Mouse (Mus musculus) lung, embryonic 14.5 days (tissue): ENCODE results near the gene Gramd2. TPM values are rescaled to one million over a fixed set of nuclear protein-coding genes. Genes with fewer than 3 reads are reported as not detected.
"Not testable (repeated sequence)": the region's sequence is repeated elsewhere in the genome, so short reads cannot be mapped to it uniquely, and the experiment has no call there.

ENCODE experiments used
- ATAC-seq: fragments of 200-750 bp; cut with Nextera tagmentation; 2 replicates; pipeline ENCODE4 v1.8.0; 2017; ENCODE audit warnings: mild to moderate bottlenecking, moderate TSS enrichment, moderate library complexity; ENCODE audit not compliant: insufficient read depth
- DNase-seq: peaks from one replicate; pipeline ENCODE4 v3.0.0-alpha.2; 2015
- H3K27ac ChIP-seq: fragments of 300-500 bp; sonication (generic); 2 replicates; pipeline ENCODE4 v1.5.1; 2014; ENCODE audit warnings: low read depth, mild to moderate bottlenecking, moderate library complexity
- H3K27me3 ChIP-seq: fragments of 300-500 bp; sonication (generic); 2 replicates; pipeline ENCODE4 v1.6.1; 2014; ENCODE audit warnings: low read length, control low read depth; ENCODE audit not compliant: insufficient read depth
- H3K36me3 ChIP-seq: fragments of 300-500 bp; sonication (generic); 2 replicates; pipeline ENCODE4 v1.6.1; 2014; ENCODE audit warnings: control low read depth; ENCODE audit not compliant: insufficient read depth
- H3K4me1 ChIP-seq: fragments of 300-500 bp; sonication (generic); 2 replicates; pipeline ENCODE4 v1.6.1; 2014; ENCODE audit warnings: antibody characterized with exemption, control low read depth; ENCODE audit not compliant: insufficient read depth
- H3K4me2 ChIP-seq: fragments of 300-500 bp; sonication (generic); 2 replicates; pipeline ENCODE4 v1.6.1; 2014; ENCODE audit warnings: mild to moderate bottlenecking
- H3K4me3 ChIP-seq: fragments of 300-500 bp; sonication (generic); 2 replicates; pipeline ENCODE4 v1.5.1; 2014; ENCODE audit warnings: low read depth, low read length
- H3K9ac ChIP-seq: fragments of 300-500 bp; sonication (generic); 2 replicates; pipeline ENCODE4 v1.6.1; 2014
- H3K9me3 ChIP-seq: fragments of 300-500 bp; sonication (generic); 2 replicates; pipeline ENCODE4 v1.6.1; 2016; ENCODE audit warnings: low read depth, low read length, control low read depth
- CTCF ChIP-seq: IDR thresholded peaks from 2 replicates; pipeline ENCODE4 v1.5.1; 2016; ENCODE audit warnings: antibody characterized with exemption, low read depth
- WGBS: fragments of 180-500 bp; shearing (Covaris S2); extraction: QIAGEN DNeasy Blood & Tissue Kit; methylation state at CpG from one replicate; pipeline ENCODE4 v1.1.7; 2014; 5-methylcytosine and 5-hydroxymethylcytosine counted together
- polyA plus RNA-seq: library from polyadenylated mRNA; unstranded; fragments of >200 nt; fragmentation: Nextera tagmentation; extraction: Ambion mirVana; gene quantifications from 2 replicates; pipeline ENCODE4 v1.2.1, GENCODE M21; 2014

Gramd2 gene
- polyA plus RNA-seq, 1 experiment from 2014 or later = 3.1 TPM

DNA sequence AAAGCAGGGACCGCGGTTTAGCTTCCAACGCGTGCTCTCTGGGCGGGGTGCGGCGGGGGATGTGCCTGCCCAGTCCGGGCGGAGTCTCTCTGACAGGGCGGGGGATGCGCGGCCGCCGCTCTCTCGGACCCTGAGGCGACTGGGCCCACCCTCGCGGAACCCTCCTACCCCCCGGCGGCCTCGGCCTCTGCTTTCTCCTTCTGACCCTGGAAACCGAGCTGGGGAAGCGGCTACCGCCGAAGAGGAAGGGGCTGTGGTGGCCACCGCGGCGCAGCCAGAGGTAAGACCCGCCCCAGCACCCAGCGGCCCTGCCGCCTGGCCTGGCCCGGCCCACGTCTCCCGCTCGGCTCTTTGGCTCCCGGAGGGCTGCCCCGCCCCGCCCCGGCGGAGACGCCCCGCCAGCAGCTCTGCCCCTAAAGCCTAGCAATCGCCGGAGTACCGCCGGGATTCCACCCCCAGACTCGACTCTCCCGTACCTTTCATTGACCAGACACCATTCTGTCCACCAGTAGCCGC lies 71.2 kb downstream of the Gramd2 start:
- no peak for TF ChIP-seq CTCF
- Histone ChIP-seq H3K9ac (peak overlapping the region; percentile 86), H3K4me3 (peak overlapping the region; percentile 80), H3K4me1 (peaks cover 9% of the 10 kb centered on the region; the same call in 1 of the 2 replicates), H3K27ac (peak overlapping the region; percentile 94), H3K9me3 (no peaks in the 10 kb centered on the region), H3K36me3 (no peaks in the 10 kb centered on the region), H3K4me2 (peak overlapping the region; percentile 82), H3K27me3 (no peaks in the 10 kb centered on the region)
- DNase-seq (peak; percentile 88), ATAC-seq (peak; percentile 96)
- under 1% methylated on average over 48 of the region's 49 CpGs for WGBS

DNA sequence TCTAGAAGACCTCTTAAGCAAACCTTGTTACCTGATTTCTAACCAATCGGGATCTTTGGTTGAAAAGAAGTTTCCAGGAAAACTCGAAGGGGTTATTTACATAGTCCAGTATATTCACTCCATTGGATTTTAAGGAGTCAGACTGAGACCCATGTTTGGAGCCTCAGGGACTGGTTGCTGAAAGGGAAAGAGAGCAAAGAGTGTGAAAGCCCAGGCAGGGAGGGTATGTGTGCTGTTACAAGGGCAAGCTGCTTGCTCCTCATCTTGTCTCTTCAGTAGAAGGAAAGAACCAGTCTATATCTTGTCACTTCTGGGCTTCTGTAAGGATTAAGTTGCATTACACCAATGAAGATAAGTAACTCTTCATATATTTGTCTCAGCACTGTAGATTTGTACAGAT lies 72.0 kb downstream of the Gramd2 start:
- Histone ChIP-seq H3K9ac (peak overlapping the region; percentile 86), H3K4me3 (peak overlapping the region; percentile 80), H3K27ac (0 out of 2 replicates have a peak overlapping the region, but pooled peaks have one; percentile 12), H3K4me2 (peak overlapping the region; percentile 82), H3K9me3 (no peaks in the 10 kb centered on the region), H3K27me3 (no peaks in the 10 kb centered on the region), H3K36me3 (no peaks in the 10 kb centered on the region), H3K4me1 (peaks cover 9% of the 10 kb centered on the region; the same call in 1 of the 2 replicates)
- ATAC-seq (no peak), DNase-seq (peak; percentile 49)
- no peak for TF ChIP-seq CTCF
- 5% methylated on average over 2 of the region's 2 CpGs for WGBS

DNA sequence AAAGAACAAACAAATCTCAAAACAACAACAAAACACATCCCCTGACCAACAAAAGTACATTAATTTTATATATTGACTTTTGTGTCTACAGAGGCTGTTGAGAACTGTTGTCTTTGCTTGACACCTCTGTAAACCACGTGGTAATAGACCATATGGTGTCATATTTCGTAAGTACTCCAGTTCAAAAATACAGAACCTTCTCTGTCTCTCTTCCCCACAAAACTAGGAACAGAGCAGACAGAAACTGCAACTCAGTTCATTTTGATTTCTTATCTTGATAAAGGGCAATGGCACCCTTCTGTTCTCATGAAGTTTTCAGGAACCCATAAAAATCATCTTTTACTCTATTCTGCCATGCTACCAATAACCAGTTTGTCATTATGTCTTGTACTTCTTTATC lies 75.3 kb downstream of the Gramd2 start:
- H3K27ac ChIP-seq = no peak overlapping the region
- no peaks in the 10 kb centered on the region for H3K9me3 ChIP-seq
- H3K36me3 ChIP-seq = no peaks in the 10 kb centered on the region
- no peaks in the 10 kb centered on the region for H3K27me3 ChIP-seq
- no peak overlapping the region for H3K9ac ChIP-seq
- ATAC-seq = no peak
- 50% methylated on average over 2 of the region's 2 CpGs for WGBS
- no peak overlapping the region for H3K4me2 ChIP-seq
- no peak for DNase-seq
- no peak overlapping the region for H3K4me3 ChIP-seq
- no peak for TF ChIP-seq CTCF
- H3K4me1 ChIP-seq = peaks cover 3% of the 10 kb centered on the region; the same call in 1 of the 2 replicates

DNA sequence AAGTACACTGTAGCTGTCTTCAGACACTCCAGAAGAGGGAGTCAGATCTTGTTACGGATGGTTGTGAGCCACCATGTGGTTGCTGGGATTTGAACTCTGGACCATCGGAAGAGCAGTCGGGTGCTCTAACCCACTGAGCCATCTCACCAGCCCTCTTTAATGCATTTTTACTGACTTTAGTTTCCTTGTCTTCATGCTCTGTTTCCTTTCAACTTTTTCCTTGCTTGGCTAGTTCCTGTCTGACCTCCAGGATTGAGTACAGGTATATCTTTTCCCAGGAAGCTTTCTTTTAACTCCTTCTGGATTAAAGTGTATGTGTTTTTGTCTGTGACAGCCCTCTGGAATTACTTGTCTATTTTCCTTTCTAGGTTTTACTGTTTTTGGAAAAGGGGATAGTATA lies 77.1 kb downstream of the Gramd2 start:
- not testable (repeated sequence) for DNase-seq, H3K9ac ChIP-seq, H3K9me3 ChIP-seq, H3K27me3 ChIP-seq, H3K36me3 ChIP-seq, H3K4me3 ChIP-seq, ATAC-seq, H3K27ac ChIP-seq, H3K4me2 ChIP-seq, H3K4me1 ChIP-seq
- 88% methylated on average over 2 of the region's 3 CpGs for WGBS

DNA sequence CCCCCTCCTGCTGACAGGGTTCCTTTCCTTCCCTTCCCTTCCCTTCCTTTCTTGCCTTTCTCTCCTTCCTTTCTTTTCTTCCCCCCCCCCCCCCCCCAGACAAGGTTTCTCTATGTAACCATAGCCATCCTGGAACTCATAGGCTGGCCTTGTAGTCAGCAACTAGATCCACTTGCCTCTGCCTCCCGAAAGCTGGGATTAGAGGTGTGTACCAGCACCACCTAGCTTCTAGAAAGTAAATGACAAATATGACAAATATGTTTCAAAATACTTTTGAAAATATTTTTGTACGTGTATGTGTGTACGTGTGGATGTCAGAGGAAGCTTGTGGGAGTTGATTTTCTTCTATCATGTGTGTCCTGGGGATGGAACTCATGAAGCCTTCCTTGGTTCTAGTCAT lies 80.6 kb downstream of the Gramd2 start:
- no peak overlapping the region for H3K27ac ChIP-seq
- TF ChIP-seq CTCF = no peak; the same call in 1 of the 2 replicates
- ATAC-seq = no peak
- no peak overlapping the region for H3K4me2 ChIP-seq
- H3K4me1 ChIP-seq = no peaks in the 10 kb centered on the region
- no peak overlapping the region for H3K4me3 ChIP-seq
- no peaks in the 10 kb centered on the region for H3K9me3 ChIP-seq
- 60% methylated on average over 3 of the region's 3 CpGs for WGBS
- no peaks in the 10 kb centered on the region for H3K27me3 ChIP-seq
- no peaks in the 10 kb centered on the region for H3K36me3 ChIP-seq
- H3K9ac ChIP-seq = no peak overlapping the region
- no peak for DNase-seq

DNA sequence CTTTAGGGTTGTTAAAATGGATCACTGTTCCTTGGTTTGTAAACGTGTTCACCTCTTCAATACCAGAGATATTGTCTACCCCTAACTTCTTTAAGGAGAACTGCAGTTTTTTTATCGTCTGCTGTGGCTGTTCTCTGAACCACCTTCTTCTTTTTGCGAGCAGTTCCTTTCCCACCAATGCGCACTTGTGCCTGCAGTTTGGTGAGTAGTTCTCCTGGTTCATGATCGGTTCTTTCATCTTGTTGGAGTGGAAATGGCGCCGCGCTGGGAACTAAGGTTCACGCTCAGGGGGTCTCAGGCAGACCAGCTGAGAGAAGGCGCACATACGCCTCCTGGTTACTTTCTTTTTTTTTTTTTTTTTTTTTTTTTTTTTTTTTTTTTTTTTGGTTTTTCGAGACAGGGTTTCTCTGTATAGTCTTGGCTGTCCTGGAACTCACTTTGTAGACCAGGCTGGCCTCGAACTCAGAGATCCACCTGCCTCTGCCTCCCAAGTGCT lies 87.1 kb downstream of the Gramd2 start:
- not testable (repeated sequence) for H3K4me3 ChIP-seq, ATAC-seq

More for the DNA sequence above, 87.1 kb downstream of the Gramd2 start:
- H3K9ac ChIP-seq, H3K9me3 ChIP-seq, H3K4me2 ChIP-seq, H3K27me3 ChIP-seq, DNase-seq, H3K36me3 ChIP-seq, H3K4me1 ChIP-seq, H3K27ac ChIP-seq: not testable (repeated sequence)
- 88% methylated on average over 12 of the region's 13 CpGs for WGBS

Other genes with a start within 250 kb of the Gramd2 start
- gene Arih1, start 193.5 kb upstream of the Gramd2 start, polyA plus RNA-seq = 17.8 and 20.2 TPM in 2 replicates
- 67.3 and 68.2 TPM in 2 replicates for gene Hexa, start 140.6 kb upstream of the Gramd2 start, polyA plus RNA-seq
- 0.18 TPM in 1 of 2 replicates, not detected in the other for gene Tmem202, start 140.3 kb upstream of the Gramd2 start, polyA plus RNA-seq
- 0.41 and 0.45 TPM in 2 replicates for gene Celf6, start 102.2 kb upstream of the Gramd2 start, polyA plus RNA-seq
- 20.7 and 22.0 TPM in 2 replicates for gene Parp6, start 62.9 kb upstream of the Gramd2 start, polyA plus RNA-seq
- 1,391 and 1,486 TPM in 2 replicates for gene Pkm, start 23.8 kb upstream of the Gramd2 start, polyA plus RNA-seq
- gene Senp8, start 70.6 kb downstream of the Gramd2 start, polyA plus RNA-seq = 11.0 and 11.4 TPM in 2 replicates
- 17.6 and 18.8 TPM in 2 replicates for gene Myo9a, start 70.8 kb downstream of the Gramd2 start, polyA plus RNA-seq